Mouse (Mus musculus) pancreas, adult 10 weeks (tissue): ENCODE data around the gene Umod. TPM values are rescaled to one million over a fixed set of nuclear protein-coding genes. Genes with fewer than 3 reads are reported as not detected.

ENCODE experiments used
- polyA plus RNA-seq: library from polyadenylated mRNA; stranded (reverse); fragments of 350-450 nt; fragmentation: Illumina TruSeq; extraction: RNeasy Lipid Tissue Mini Kit (QIAGEN cat#74804); gene quantifications from one replicate; pipeline ENCODE4 v1.2.3, GENCODE M21; 2015; ENCODE audit warnings: low read depth, low replicate concordance; ENCODE audit not compliant: insufficient read depth

Umod gene
- polyA plus RNA-seq, result not detected

GRCm38 (mm10) chr7:119479256-119479655 lies at the start of gene Umod:
Gene Umod, minus strand, starts transcription at chr7:119479282.

GRCm38 (mm10) chr7:119523389-119523788 lies 44.3 kb upstream of the Umod start, which contains the start of gene Pdilt:
Gene Pdilt, minus strand, starts transcription at chr7:119523489.

GRCm38 (mm10) chr7:119519163-119519562 lies 40.1 kb upstream of the Umod start, which contains the start of gene Acsm5:
Gene Acsm5, plus strand, starts transcription at chr7:119519463.

GRCm38 (mm10) chr7:119459185-119459584 lies 19.9 kb downstream of the Umod start, which contains the start of gene Gp2:
Gene Gp2, minus strand, starts transcription at chr7:119459285.

Other genes starting within 250 kb of the Umod start
- gene Gp2, start 20.0 kb downstream of the Umod start, polyA plus RNA-seq, result 1,723 TPM
- not detected for gene Acsm5, start 40.2 kb upstream of the Umod start, polyA plus RNA-seq
- gene Pdilt, start 44.2 kb upstream of the Umod start, polyA plus RNA-seq, result not detected
- gene Acsm2, start 75.1 kb upstream of the Umod start, polyA plus RNA-seq, result not detected
- not detected for gene Acsm1, start 127.7 kb upstream of the Umod start, polyA plus RNA-seq
- not detected for gene Acsm4, start 210.7 kb upstream of the Umod start, polyA plus RNA-seq
- 6.0 TPM for gene Thumpd1, start 241.5 kb upstream of the Umod start, polyA plus RNA-seq